Mouse (Mus musculus): Measurements from ENCODE around the gene Hspa12a.

The Hspa12a gene

GRCm38 (mm10) chr19:58860255-58861173 lies 82.9 kb downstream of the Hspa12a start:
- peak; percentile 87 for DNase-seq (ENCODE audit: low spot score)

DNA sequence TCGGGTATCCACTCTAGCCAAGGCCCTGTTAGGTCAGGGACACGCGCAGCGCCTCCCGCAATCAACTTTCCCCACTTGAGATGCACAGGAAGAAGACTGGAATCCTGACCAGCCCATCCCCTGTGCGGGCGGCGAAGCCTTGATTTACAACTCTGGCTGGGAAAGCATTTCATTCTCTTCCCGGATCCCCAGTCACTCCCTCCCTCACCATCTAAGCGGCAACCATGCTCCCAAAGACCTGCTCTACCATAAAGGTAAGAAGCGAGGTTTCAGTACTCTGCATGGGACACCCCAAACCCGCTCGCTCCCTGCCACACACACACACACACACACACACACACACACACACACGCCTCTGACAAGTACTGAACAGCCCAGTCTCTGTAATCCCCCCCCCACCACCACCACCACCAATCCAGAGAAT lies 83.6 kb downstream of the Hspa12a start:
- no peak for DNase-seq (ENCODE audit: low spot score)

GRCm38 (mm10) chr19:58859357-58859756 lies 84.1 kb downstream of the Hspa12a start:
- DNase-seq (ENCODE audit: low spot score): no peak

DNA sequence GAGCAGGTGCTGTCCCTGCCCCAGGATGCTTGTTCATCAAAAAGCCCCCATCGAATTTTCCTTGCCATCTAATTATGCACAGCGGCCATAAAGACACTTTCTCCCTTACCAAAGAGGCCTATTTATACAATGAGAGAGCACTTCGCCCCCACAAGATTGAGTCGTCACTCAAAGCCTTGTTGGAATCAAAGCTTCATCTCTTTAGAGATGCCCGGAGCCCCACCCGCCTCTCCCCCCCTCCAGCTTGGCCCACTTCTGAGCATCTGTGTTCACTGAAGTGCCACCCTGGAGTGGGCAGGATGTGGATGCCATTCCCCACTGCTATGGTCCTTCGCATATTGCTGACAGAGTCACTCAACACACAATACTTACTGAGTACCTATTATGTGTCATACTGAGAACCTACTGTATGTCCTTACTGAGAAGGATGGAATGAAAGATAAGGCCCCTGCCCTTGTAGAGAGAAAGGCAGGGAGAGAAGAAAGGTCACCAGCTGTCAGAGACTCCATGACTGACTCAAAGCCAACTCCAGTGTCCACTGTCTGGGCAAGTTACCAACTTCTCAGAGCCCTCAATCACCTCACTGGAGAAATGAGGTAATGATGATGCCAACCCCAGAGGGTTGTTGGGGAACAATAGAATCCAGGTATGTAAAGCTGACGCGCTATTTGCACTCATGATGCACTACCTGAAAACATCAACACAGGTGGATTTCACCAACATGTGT lies 87.2 kb downstream of the Hspa12a start:
- no peak for DNase-seq (ENCODE audit: low spot score)

DNA sequence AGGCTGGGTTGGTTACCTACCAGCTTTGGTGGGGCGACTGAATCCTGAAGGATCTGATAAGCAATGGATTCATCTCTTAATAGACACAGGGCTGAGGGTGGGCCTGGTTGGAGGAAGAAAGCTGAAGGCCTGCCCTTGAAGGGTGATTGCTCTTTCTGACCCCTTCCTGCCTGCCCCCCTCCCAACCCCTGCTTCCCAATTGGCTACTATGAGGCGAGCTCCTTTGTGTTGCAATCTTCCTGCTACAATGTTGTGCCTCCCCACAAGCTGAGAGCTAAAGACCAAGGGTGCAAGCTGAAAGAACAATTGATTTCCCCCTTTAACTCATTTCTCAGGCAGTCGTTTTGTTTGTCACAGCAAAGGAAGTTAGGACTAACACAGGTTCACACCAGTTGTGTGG lies 88.6 kb downstream of the Hspa12a start:
- DNase-seq (ENCODE audit: low spot score): no peak

DNA sequence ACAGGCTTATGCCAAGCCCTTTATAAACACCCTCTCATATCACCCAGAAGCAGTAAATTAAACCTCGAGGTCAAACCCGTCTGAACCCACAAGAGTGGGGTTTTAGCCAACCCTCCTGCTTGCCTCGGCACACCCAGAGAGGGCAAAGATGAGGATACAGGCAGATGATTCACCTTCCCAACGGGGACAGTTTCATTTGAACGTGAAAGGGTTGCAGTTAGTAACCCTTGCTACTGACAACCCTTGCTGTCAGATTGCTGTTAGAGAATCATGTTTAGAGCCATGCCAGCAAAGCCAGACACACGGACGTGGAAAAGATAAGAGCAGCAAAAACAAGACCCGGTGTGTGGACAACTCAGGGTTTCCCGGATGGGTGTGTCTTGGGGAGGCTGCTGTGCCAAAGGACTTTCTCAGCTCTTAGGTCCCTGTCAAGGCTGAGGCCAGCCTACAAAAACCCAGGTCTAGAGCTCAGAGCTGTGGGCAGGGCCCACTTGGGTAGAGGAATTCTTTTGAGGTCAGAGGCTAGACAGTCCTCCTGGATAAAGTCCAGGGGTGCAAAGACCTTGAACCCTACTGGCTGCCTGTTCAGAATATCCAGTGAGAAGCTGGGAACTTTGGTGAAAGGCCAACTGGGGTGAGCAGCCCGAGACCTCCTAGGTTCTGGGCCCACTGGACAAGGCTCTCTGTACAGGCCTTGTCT lies 90.3 kb downstream of the Hspa12a start:
- peak; percentile 46 for DNase-seq (ENCODE audit: low spot score)

DNA sequence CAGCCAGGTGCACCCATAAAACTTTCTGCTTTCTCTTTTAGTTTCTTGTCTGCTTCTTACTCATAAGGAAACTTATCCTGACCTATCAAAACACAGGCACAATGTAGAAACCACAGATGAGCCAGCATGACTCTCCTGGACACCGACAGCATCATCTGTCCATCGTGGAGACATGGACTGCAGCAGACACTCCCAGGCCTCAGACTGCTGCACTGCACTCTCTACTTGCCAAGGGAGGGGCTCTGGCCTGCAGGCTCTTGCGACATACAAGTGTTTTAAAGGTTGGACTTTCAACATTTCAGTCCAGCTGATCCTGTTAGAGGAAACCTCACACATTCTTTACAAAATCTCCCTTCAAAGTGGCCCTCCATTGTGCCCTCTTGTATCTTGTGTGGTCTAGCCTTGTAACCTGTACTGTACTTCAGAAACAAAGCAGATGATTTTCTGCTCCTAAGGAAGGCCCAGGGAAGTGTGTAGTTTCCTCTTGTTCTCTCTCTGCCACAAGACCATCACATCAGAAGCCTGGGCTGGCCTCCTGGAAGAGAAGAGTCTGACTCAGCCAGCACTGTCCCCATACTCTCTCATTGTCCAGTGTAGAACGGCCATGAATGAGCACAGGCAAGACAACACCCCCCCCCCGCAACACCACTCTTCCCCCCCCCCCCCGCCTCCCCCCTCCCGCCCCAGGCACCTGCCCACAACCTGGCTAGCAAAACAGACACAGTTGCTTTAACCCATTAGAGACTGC lies 92.6 kb downstream of the Hspa12a start:
- no peak for DNase-seq (ENCODE audit: low spot score)

GRCm38 (mm10) chr19:58849333-58850131 lies 93.9 kb downstream of the Hspa12a start:
- no peak for DNase-seq (ENCODE audit: low spot score)

DNA sequence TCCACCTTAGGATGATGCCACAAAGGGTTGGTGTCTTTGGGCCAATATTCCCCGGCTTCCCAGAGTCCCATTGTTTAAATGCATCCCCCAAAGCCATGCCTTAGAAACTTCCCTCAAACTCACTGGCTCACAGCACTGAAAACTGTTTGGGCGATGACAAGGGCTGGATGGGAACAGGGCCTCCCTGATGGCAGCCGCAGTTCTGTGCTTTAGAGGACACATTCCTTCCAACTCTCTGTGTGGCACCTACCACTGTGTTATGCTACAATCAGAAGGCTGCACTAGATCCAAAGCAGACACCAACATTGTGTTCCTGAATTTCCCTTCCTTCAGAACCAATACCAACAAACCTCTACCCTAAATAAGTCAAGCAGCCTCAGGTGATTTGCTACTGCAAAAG lies 99.8 kb downstream of the Hspa12a start:
- DNase-seq (ENCODE audit: low spot score): no peak

- no peak for DNase-seq (ENCODE audit: low spot score)
Observed at GRCm38 (mm10) chr19:58840721-58841271, 102.7 kb downstream of the Hspa12a start.

DNA sequence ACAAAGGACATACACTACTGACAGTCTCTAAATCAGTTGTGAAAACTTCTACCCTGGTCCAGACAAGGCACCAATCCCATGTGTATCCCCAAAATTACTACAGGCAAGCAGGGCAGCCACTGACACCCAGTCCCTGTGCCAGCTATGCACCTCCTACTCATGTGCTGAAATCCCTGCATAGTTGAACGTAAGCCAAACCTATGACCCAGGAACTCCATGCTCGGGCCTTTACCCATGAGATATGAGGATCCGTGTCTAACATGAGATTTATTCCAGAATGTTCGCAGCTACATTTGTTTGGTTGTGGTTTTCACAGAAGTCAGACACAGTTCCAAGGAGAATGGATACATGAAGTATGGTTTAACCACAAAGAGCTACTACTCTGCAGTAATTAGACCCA lies 103.6 kb downstream of the Hspa12a start:
- no peak for DNase-seq (ENCODE audit: low spot score)

- DNase-seq (ENCODE audit: low spot score): no peak
Observed at GRCm38 (mm10) chr19:58839345-58839744, 104.1 kb downstream of the Hspa12a start.

- no peak for DNase-seq (ENCODE audit: low spot score)
Observed at GRCm38 (mm10) chr19:58838706-58839105, 104.7 kb downstream of the Hspa12a start.

DNA sequence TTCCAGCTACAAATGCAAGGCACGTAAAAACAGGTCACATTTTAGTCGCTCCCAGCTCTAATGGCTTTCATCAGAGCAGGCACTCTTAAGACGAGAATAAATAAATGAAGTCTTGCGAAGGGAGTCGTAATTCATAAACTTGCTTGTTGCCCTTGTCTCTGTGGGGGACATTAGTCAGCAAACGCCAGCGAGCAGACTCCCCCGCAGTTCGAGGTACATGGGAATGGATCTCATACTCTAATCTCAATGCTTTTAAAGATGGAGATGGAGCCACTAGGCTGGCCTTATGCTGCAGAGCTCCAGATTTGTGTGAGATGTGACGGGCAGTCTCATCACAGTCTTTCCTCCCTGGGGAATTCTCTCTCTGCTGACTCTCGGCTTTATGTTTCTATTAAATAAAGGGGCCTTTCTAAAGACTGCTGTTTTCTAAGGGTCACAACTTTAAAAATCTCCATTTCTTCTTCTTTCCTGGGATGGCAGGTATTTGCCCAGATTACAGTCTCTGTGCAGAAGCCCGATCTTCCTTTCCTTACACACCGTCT lies 109.7 kb downstream of the Hspa12a start:
- DNase-seq (ENCODE audit: low spot score): no peak

- no peak for DNase-seq (ENCODE audit: low spot score)
Observed at GRCm38 (mm10) chr19:58832988-58833387, 110.5 kb downstream of the Hspa12a start.

GRCm38 (mm10) chr19:58831280-58831922 lies 112.1 kb downstream of the Hspa12a start:
- no peak for DNase-seq (ENCODE audit: low spot score)

DNA sequence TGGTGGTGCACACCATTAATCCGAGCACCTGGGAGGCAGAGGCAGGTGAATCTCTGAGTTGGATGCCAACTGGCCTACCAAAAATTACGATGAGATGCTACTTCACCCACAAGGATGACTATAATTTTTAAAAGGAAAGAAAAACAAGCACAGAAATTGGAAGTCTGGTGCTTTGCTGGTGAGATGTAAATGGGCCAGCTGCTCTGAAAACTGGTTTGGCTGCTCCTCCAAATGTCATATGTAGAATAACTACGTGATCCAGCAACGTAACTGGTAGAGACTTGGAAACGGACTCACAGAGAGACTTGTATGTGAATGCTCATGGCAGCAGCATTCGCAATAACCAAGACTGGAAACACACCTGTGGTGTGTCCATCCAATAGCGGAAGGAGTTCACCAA lies 113.3 kb downstream of the Hspa12a start:
- DNase-seq (ENCODE audit: low spot score): no peak

GRCm38 (mm10) chr19:58829575-58829974 lies 113.9 kb downstream of the Hspa12a start:
- peak; percentile 23 for DNase-seq (ENCODE audit: low spot score)

- no peak for DNase-seq (ENCODE audit: low spot score)
Observed at GRCm38 (mm10) chr19:58827656-58828055, 115.8 kb downstream of the Hspa12a start.

GRCm38 (mm10) chr19:58824316-58824715 lies 119.1 kb downstream of the Hspa12a start:
- no peak for DNase-seq (ENCODE audit: low spot score)
